Mouse (Mus musculus) CH12.LX (cell line): ENCODE measurements around the gene Evpl. TPM values are rescaled to one million over a fixed set of nuclear protein-coding genes. Genes with fewer than 3 reads are reported as not detected.

ENCODE experiments used
- DNase-seq: peaks from one replicate; pipeline ENCODE4 v3.0.0-alpha.2; 2013; ENCODE audit errors: extremely low read depth
- H3K27ac ChIP-seq: 2 replicates; pipeline ENCODE4 v1.5.1; 2012; ENCODE audit warnings: low read depth, mild to moderate bottlenecking, control low read depth, moderate library complexity; ENCODE audit not compliant: insufficient read depth
- H3K27me3 ChIP-seq: replicated peaks from 2 replicates; pipeline ENCODE3; 2012; ENCODE audit warnings: inconsistent platforms
- H3K36me3 ChIP-seq, 2 experiments: replicated peaks in 1 of 2; 2 replicates each; pipeline versions ENCODE3 to v1.6.1; 2012; ENCODE audit warnings: inconsistent platforms in 1 of 2, low read length in 1 of 2, mild to moderate bottlenecking in 1 of 2, mixed read lengths in 1 of 2, moderate library complexity in 1 of 2; ENCODE audit not compliant: control insufficient read depth in 1 of 2, insufficient read depth in 1 of 2
- H3K4me1 ChIP-seq, 2 experiments: 2 replicates each; pipeline ENCODE4 v1.6.1; 2012; ENCODE audit warnings: inconsistent platforms in 1 of 2, moderate library complexity in 1 of 2; ENCODE audit not compliant: insufficient read depth in 2 of 2, control insufficient read depth in 1 of 2
- H3K4me2 ChIP-seq: 2 replicates; pipeline ENCODE4 v1.6.1; 2012; ENCODE audit warnings: low read depth, mild to moderate bottlenecking, control low read depth; ENCODE audit not compliant: poor library complexity, insufficient read depth, severe bottlenecking
- H3K4me3 ChIP-seq, 3 experiments: fragments of 150-350 bp in 1 of 3; sonication (generic) in 1 of 3; replicated peaks in 1 of 3; 2 replicates each; pipeline versions ENCODE3 to v1.5.1; 2011 to 2012; ENCODE audit warnings: low read depth in 2 of 3, low read length in 2 of 3, mild to moderate bottlenecking in 2 of 3, moderate library complexity in 2 of 3, control low read depth in 1 of 3, improper control_type of control experiment in 1 of 3, inconsistent platforms in 1 of 3, mixed read lengths in 1 of 3; ENCODE audit not compliant: poor library complexity in 1 of 3
- H3K79me2 ChIP-seq: replicated peaks from 2 replicates; pipeline ENCODE4 v1.6.1; 2012; ENCODE audit warnings: mild to moderate bottlenecking, moderate library complexity; ENCODE audit not compliant: control insufficient read depth, poor library complexity, insufficient read depth, severe bottlenecking; ENCODE audit errors: extremely low read depth
- H3K9ac ChIP-seq: 2 replicates; pipeline ENCODE4 v1.6.1; 2012; ENCODE audit warnings: low read depth, mild to moderate bottlenecking, control low read depth, moderate library complexity; ENCODE audit not compliant: insufficient read depth
- H3K9me3 ChIP-seq: replicated peaks from 2 replicates; pipeline ENCODE3; 2012; ENCODE audit warnings: low read length, inconsistent platforms, mixed read lengths
- CTCF ChIP-seq, 2 experiments: IDR thresholded peaks in 1 of 2; conservative IDR thresholded peaks in 1 of 2; 2 replicates each; pipeline ENCODE4 v1.5.1; 2011 to 2012; ENCODE audit warnings: low read depth in 2 of 2, low read length in 2 of 2, improper control_type of control experiment in 1 of 2, inconsistent platforms in 1 of 2, mild to moderate bottlenecking in 1 of 2, moderate library complexity in 1 of 2
- EP300 ChIP-seq: IDR thresholded peaks from 2 replicates; pipeline ENCODE4 v1.6.1; 2011; ENCODE audit warnings: low read length, improper control_type of control experiment
- GABPA ChIP-seq: IDR thresholded peaks from 2 replicates; pipeline ENCODE4 v1.6.1; 2012; ENCODE audit warnings: low read depth, low read length, improper control_type of control experiment, inconsistent platforms; ENCODE audit not compliant: insufficient replicate concordance
- HCFC1 ChIP-seq: IDR thresholded peaks from 2 replicates; pipeline ENCODE4 v1.6.1; 2012; ENCODE audit warnings: low read depth, mild to moderate bottlenecking, inconsistent platforms, low read length, improper control_type of control experiment
- IRF4 ChIP-seq: IDR thresholded peaks from 2 replicates; pipeline ENCODE4 v1.6.1; 2014; ENCODE audit warnings: low read depth, mild to moderate bottlenecking, inconsistent platforms, low read length, improper control_type of control experiment
- JUND ChIP-seq: conservative IDR thresholded peaks from 2 replicates; pipeline ENCODE4 v1.6.1; 2011; ENCODE audit warnings: low read depth, low read length, improper control_type of control experiment
- MAZ ChIP-seq: IDR thresholded peaks from 2 replicates; pipeline ENCODE4 v1.6.1; 2012; ENCODE audit warnings: low read depth, mild to moderate bottlenecking, inconsistent platforms, low read length, improper control_type of control experiment, moderate library complexity
- MEF2A ChIP-seq: IDR thresholded peaks from 2 replicates; pipeline ENCODE4 v1.6.1; 2014; ENCODE audit warnings: low read depth, mild to moderate bottlenecking, inconsistent platforms, low read length, improper control_type of control experiment, borderline replicate concordance
- MXI1 ChIP-seq: IDR thresholded peaks from 2 replicates; pipeline ENCODE4 v1.6.1; 2011; ENCODE audit warnings: mild to moderate bottlenecking, low read depth, low read length, improper control_type of control experiment
- MYC ChIP-seq: IDR thresholded peaks from 2 replicates; pipeline ENCODE4 v1.6.1; 2011; ENCODE audit warnings: low read depth, mild to moderate bottlenecking, improper control_type of control experiment, low read length
- NELFE ChIP-seq: IDR thresholded peaks from 2 replicates; pipeline ENCODE4 v1.6.1; 2011; ENCODE audit warnings: low read depth, low read length, improper control_type of control experiment
- PAX5 ChIP-seq: IDR thresholded peaks from 2 replicates; pipeline ENCODE4 v1.6.1; 2012; ENCODE audit warnings: low read length, inconsistent platforms, mixed read lengths
- POLR2A ChIP-seq: IDR thresholded peaks from 2 replicates; pipeline ENCODE4 v1.6.1; 2011; ENCODE audit warnings: low read depth, mild to moderate bottlenecking, improper control_type of control experiment, low read length
- POLR2AphosphoS2 ChIP-seq: IDR thresholded peaks from 2 replicates; pipeline ENCODE4 v1.6.1; 2011; ENCODE audit warnings: low read depth, low read length, improper control_type of control experiment
- RCOR1 ChIP-seq: conservative IDR thresholded peaks from 2 replicates; pipeline ENCODE4 v1.6.1; 2012; ENCODE audit warnings: low read depth, mild to moderate bottlenecking, inconsistent platforms, low read length, improper control_type of control experiment
- TBP ChIP-seq: conservative IDR thresholded peaks from 2 replicates; pipeline ENCODE4 v1.6.1; 2011; ENCODE audit warnings: low read depth, low read length, improper control_type of control experiment
- UBTF ChIP-seq: IDR thresholded peaks from 2 replicates; pipeline ENCODE4 v1.6.1; 2012; ENCODE audit warnings: low read depth, mild to moderate bottlenecking, inconsistent platforms, low read length, improper control_type of control experiment, moderate library complexity
- USF2 ChIP-seq: conservative IDR thresholded peaks from 2 replicates; pipeline ENCODE4 v1.6.1; 2011; ENCODE audit warnings: low read depth, low read length, improper control_type of control experiment
- ZC3H11A ChIP-seq: IDR thresholded peaks from 2 replicates; pipeline ENCODE4 v1.6.1; 2012; ENCODE audit warnings: low read depth, mild to moderate bottlenecking, inconsistent platforms, low read length, improper control_type of control experiment
- ZKSCAN1 ChIP-seq: IDR thresholded peaks from 2 replicates; pipeline ENCODE4 v1.6.1; 2012; ENCODE audit warnings: low read depth, inconsistent platforms, low read length, improper control_type of control experiment, borderline replicate concordance
- ZMIZ1 ChIP-seq: IDR thresholded peaks from 2 replicates; pipeline ENCODE4 v1.6.1; 2012; ENCODE audit warnings: low read depth, mild to moderate bottlenecking, inconsistent platforms, low read length, improper control_type of control experiment
- ZNF384 ChIP-seq: IDR thresholded peaks from 2 replicates; pipeline ENCODE4 v1.6.1; 2012; ENCODE audit warnings: low read depth, low read length, improper control_type of control experiment, inconsistent platforms
- dilution Hi-C: fragments of 300-500 bp; cut with MboI; formaldehyde crosslinking; loops from 2 replicates; pipeline ENCODE4 v1.14.3; 2020; ENCODE audit warnings: low sequenced_read_pairs; ENCODE audit not compliant: extremely low pct_unique_long_range_greater_than_20kb, extremely low pct_ligation_motif_present
- in situ Hi-C: fragments of 300-500 bp; cut with MboI; formaldehyde crosslinking; loops from 3 replicates; pipeline ENCODE4 v1.14.3; 2019; ENCODE audit warnings: low sequenced_read_pairs, low pct_ligation_motif_present, low pct_unique_long_range_greater_than_20kb, mixed read lengths
- polyA plus RNA-seq: library from polyadenylated mRNA; unstranded; fragments of >175 nt; gene quantifications from 2 replicates; pipeline ENCODE4 v1.2.1, GENCODE M21; 2012; ENCODE audit warnings: low read depth; ENCODE audit not compliant: insufficient read length
- total RNA-seq, 2 experiments: library from RNA; depleted of rRNA; stranded (reverse); fragments of 300-350 nt in 1 of 2; fragments of >200 nt in 1 of 2; gene quantifications; 2 replicates each; pipeline ENCODE4 v1.2.3; 2012 to 2014

The Evpl gene
- total and polyA plus RNA-seq, 3 experiments, result 0.21 to 0.23 TPM; not detected in 1

DNA sequence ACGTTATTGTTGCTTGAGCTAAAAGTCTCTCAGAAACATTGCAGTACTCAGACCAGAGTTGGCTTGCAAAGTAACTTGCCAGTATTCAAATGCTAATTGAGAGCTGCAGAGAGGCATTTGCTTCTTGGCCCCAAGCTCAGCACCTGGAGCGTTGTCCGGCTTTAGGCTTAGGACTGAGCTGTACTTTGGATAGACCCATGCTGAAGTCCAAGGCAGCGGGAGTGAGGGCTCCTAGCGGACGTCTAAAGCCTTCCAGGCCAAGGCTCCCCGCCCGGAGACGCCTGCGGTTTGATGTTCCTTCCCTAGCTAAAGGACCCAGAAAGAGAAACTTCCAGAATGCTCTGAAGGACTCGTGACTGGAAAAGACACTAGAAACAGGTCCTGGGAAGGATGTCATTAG is 44.2 kb upstream of the Evpl start:
- no peak overlapping the region for H3K9ac ChIP-seq
- DNase-seq, result no peak
- no peaks in the 10 kb centered on the region for H3K27me3 ChIP-seq
- in situ Hi-C loops, result no loop called here
- TF ChIP-seq UBTF (no peak), POLR2AphosphoS2 (no peak), ZKSCAN1 (no peak), ZC3H11A (no peak), HCFC1 (no peak), MAZ (no peak), POLR2A (no peak), GABPA (no peak), MYC (no peak), PAX5 (no peak)
- TF ChIP-seq, all 38 proteins: peak for 0
- Histone ChIP-seq H3K4me1 (peaks cover 12 to 41% of the 10 kb centered on the region in 2 experiments), H3K36me3 (peaks cover 0 to 27% of the 10 kb centered on the region in 2 experiments), H3K9me3 (peaks cover 16% of the 10 kb centered on the region), H3K27ac (no peak overlapping the region), H3K79me2 (no peaks in the 10 kb centered on the region), H3K4me3 (no peak overlapping the region), H3K4me2 (no peak overlapping the region)
- dilution Hi-C loops, result no loop called here

- peaks cover 12 to 39% of the 10 kb centered on the region in 2 experiments for H3K4me1 ChIP-seq
These were observed 43.8 kb upstream of the Evpl start for GRCm38 (mm10) chr11:116281671-116282070.

More at GRCm38 (mm10) chr11:116281671-116282070, 43.8 kb upstream of the Evpl start:
- no peaks in the 10 kb centered on the region for H3K27me3 ChIP-seq
- H3K4me2 ChIP-seq, result no peak overlapping the region
- no peak for DNase-seq
- dilution Hi-C loops, result no loop called here
- no peak overlapping the region for H3K4me3 ChIP-seq
- H3K27ac ChIP-seq, result no peak overlapping the region
- TF ChIP-seq JUND (no peak), MYC (no peak), POLR2A (no peak), RCOR1 (no peak), USF2 (no peak), CTCF (conservative IDR thresholded peaks at IDR 0.05 in 1 of 2, IDR thresholded peaks at IDR 0.05 in 1 of 2; ENCODE audit: low read depth in 2 of 2, low read length in 2 of 2) (no peak), MXI1 (no peak), NELFE (no peak), ZC3H11A (no peak), ZNF384 (no peak), MEF2A (no peak), GABPA (no peak), EP300 (no peak), ZMIZ1 (no peak), TBP (no peak), IRF4 (no peak)
- in situ Hi-C loops, result no loop called here
- no peak overlapping the region for H3K9ac ChIP-seq
- H3K36me3 ChIP-seq, result peaks cover 0 to 27% of the 10 kb centered on the region in 2 experiments
- no peaks in the 10 kb centered on the region for H3K79me2 ChIP-seq
- peaks cover 16% of the 10 kb centered on the region for H3K9me3 ChIP-seq
